Mouse (Mus musculus): ENCODE measurements around the gene Klhl36. TPM values are rescaled to one million over a fixed set of nuclear protein-coding genes. Genes with fewer than 3 reads are reported as not detected.
"Not testable (repeated sequence)": the region's sequence is repeated elsewhere in the genome, so short reads cannot be mapped to it uniquely, and the experiment has no call there.

Gene Klhl36
- polyA plus RNA-seq, 1 experiment from 2014 or later = 13.0 TPM

DNA sequence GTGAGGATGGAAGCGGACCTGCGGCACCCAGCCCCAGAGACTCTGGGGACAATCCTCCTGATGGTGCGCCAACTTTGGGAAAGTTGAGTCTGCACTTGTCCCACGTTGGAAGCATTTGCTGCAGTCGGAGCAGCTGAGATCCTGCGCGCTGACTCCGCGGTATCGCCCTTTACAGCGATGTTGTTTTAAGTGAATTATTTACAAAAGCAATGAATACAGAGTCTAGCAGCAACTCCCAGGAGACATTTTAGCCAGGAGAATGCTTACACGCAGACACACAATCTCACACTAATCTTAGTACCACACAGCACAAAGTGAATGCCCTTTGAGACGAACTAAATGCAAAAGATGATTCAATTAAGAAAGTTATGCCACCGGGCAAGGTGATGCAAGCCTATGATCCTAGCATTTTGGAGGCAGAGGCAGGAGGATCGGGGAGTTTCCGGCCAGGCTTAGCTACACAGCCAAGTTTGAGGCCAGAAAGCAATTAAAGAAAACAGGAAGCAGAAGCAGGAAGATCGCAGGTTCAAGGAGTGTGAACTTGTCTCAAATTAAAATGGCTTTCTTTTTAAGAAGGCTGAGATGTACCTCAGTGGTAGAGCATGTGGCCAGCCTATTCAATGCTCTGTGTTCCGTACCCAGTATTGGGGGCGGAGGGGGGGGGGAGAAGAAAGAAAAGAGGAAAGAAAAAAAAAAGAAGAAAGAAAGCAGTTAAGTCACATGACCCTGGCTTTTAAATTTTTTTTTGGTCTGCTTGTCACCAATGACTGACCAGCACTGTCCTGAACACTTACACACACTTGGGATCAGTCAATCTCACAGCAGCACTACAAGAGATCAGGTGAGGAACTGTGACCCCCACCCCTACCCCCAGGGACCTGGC lies 23.7 kb upstream of the Klhl36 start:
- Histone ChIP-seq H3K27ac (replicated peaks) (peak overlapping the region; percentile 86), H3K4me3 (peak overlapping the region; percentile 69), H3K4me1 (peaks cover 90% of the 10 kb centered on the region), H3K27me3 (ENCODE audit: low read depth, poor library complexity, severe bottlenecking) (0 out of 2 replicates have a peak, but pooled peaks cover 7% of the 10 kb centered on the region), H3K36me3 (peaks cover 36% of the 10 kb centered on the region), H3K9me3 (replicated peaks) (no peaks in the 10 kb centered on the region)
- 79% methylated on average over 19 of the region's 19 CpGs for WGBS
- no peak for DNase-seq (ENCODE audit: low spot score)

DNA sequence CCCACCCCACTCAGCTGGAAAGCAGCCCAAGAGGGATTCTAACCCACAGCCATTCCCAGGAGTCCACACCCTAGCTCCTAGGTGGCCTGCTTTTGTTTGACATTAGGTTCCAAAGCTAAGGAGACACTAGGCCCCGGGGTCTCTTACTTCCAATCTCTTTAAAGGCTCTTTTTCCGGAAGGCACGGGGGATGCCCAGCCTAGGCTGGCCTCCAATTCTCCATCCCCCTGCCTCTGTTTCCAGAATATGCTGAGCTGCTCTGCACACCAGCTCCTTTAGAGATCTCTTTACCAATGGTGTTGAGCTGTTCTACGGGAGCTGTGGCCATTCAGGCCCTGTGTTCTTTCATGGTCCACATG lies 23.1 kb upstream of the Klhl36 start:
- DNase-seq (ENCODE audit: low spot score) = no peak
- Histone ChIP-seq H3K9me3 (replicated peaks) (no peaks in the 10 kb centered on the region), H3K4me1 (peaks cover 84% of the 10 kb centered on the region), H3K27me3 (ENCODE audit: low read depth, poor library complexity, severe bottlenecking) (0 out of 2 replicates have a peak, but pooled peaks cover 7% of the 10 kb centered on the region), H3K27ac (replicated peaks) (peak overlapping the region; percentile 86), H3K4me3 (peak overlapping the region; percentile 69), H3K36me3 (peaks cover 33% of the 10 kb centered on the region)
- WGBS = 68% methylated on average over 4 of the region's 4 CpGs

DNA sequence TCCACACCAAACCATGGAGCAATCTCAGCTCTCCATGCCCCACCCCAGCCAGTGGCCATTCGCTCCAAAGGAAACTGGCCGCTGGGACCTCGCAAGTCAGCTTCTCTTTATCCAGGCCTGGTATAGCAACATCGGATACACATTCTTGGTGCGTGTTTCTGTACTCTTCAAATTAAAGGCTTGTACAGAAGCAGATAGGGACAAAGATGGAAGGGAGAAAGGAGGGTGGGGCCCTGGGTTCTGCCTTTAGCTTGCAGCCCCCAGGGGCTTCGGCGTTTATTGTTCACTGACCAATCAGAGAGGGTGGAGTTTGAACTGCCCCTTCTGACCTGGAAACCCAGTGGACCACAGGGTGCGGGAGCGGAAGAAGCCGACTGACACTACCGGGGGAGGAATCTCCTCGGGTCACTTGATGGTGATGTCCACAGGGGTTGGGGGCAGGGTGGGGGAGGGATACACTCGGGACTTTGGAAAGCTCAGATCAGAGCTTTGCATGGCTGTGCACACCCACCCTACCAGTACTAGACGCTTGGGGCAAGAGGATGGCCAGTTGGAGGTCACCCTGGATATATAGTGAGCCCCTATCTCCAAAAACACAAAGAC lies 22.5 kb upstream of the Klhl36 start:
- 18% methylated on average over 14 of the region's 14 CpGs for WGBS
- Histone ChIP-seq H3K27me3 (ENCODE audit: low read depth, poor library complexity, severe bottlenecking) (0 out of 2 replicates have a peak, but pooled peaks cover 7% of the 10 kb centered on the region), H3K36me3 (peaks cover 28% of the 10 kb centered on the region), H3K9me3 (replicated peaks) (no peaks in the 10 kb centered on the region), H3K4me3 (peak overlapping the region; percentile 69), H3K4me1 (peaks cover 81% of the 10 kb centered on the region), H3K27ac (replicated peaks) (peak overlapping the region; percentile 86)
- DNase-seq (ENCODE audit: low spot score) = peak; percentile 59

DNA sequence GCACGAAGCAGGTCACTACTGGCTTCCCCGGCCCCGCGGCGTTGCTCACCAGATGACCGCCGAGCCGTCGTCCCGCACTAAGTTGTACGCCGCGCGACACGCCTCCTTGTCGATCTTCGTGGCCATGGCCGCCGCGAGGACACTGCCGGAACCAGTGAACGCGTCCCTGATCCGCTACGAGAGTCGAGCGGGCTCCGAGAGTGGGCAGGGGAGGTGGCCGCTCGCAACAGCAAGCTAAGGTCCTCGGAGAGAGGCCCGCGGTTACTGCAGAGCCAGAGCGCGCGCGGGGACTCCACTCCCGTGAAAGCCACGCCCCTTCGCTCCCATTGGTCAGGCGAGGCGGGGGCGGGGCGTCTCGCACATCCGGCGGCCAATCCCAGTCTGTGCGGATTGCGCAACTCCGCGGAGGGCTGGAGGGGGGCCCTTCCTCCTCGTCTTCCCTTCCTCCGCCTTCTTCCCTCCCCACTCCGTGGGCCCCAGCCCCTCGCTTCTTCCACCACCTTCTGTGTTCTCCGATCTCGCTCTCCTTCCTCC lies 21.7 kb upstream of the Klhl36 start, which contains the start of gene Cotl1:
Cotl1 (minus strand) TSS at position 270 of the 534 bp plus-strand sequence.
- Histone ChIP-seq H3K27ac (replicated peaks) (peak within 1 kb of the TSS; percentile 86), H3K4me1 (peaks cover 75% of the 10 kb centered on the region), H3K4me3 (peak within 1 kb of the TSS; percentile 69), H3K9me3 (replicated peaks) (no peaks in the 10 kb centered on the region), H3K27me3 (ENCODE audit: low read depth, poor library complexity, severe bottlenecking) (0 out of 2 replicates have a peak, but pooled peaks cover 7% of the 10 kb centered on the region), H3K36me3 (peaks cover 19% of the 10 kb centered on the region)
- peak; percentile 96 for DNase-seq (ENCODE audit: low spot score)
- WGBS = under 1% methylated on average over 56 of the region's 57 CpGs

DNA sequence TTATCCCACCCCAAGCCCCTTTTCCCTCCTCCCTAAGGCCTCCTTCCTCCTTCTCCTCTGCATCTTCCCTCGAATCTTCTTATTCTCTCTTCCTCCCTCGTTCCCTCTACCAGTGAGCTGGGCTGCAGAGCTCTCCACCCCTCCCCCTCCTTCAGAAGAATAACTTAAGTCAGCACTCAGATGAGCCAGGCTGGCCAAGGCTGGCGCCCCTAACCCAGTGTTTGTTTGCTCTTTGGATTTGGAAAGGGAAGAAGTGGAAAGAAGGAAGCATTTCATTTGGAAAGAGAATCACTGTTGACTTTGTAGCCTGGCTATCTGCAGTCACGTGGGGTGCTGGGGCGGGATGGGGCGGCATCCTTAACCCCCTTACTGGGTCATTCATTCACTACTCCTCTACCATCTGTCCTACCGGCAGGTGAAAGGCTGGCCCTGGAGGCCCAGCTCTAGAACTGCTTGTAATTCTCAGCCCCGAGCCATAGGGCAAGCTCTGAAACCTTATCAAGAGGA lies 21.1 kb upstream of the Klhl36 start:
- 0 out of 2 replicates have a peak, but pooled peaks cover 7% of the 10 kb centered on the region for H3K27me3 ChIP-seq (ENCODE audit: low read depth, poor library complexity, severe bottlenecking)
- no peak for DNase-seq (ENCODE audit: low spot score)
- peak overlapping the region; percentile 69 for H3K4me3 ChIP-seq
- WGBS = 8% methylated on average over 8 of the region's 8 CpGs
- H3K4me1 ChIP-seq = peaks cover 70% of the 10 kb centered on the region
- H3K27ac ChIP-seq (replicated peaks) = peak overlapping the region; percentile 86
- peaks cover 13% of the 10 kb centered on the region for H3K36me3 ChIP-seq
- no peaks in the 10 kb centered on the region for H3K9me3 ChIP-seq (replicated peaks)

DNA sequence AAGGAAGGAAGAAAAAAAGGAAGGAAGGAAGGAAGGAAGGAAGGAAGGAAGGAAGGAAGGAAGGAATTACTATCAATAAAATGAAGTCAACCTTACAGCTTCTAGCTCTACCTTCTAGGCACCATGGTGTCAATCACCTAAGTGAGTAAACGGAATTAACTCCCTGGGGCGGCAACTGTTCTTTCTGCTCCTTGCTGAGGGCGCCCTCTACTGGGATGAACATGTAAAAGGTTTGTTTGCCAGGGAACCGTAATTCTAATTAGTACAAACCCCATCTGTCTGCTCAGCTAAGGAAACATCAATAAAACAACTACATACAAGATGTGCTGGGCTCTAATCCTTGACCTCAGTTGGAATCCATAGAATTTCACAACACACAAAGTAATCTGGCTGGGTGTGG lies 18.6 kb upstream of the Klhl36 start:
- Histone ChIP-seq H3K27ac (replicated peaks) (no peak overlapping the region), H3K9me3 (replicated peaks) (no peaks in the 10 kb centered on the region), H3K4me3 (no peak overlapping the region), H3K4me1 (peaks cover 45% of the 10 kb centered on the region), H3K27me3 (ENCODE audit: low read depth, poor library complexity, severe bottlenecking) (0 out of 2 replicates have a peak, but pooled peaks cover 7% of the 10 kb centered on the region), H3K36me3 (no peaks in the 10 kb centered on the region)
- peak; percentile 65 for DNase-seq (ENCODE audit: low spot score)
- 3% methylated on average over 4 of the region's 4 CpGs for WGBS

DNA sequence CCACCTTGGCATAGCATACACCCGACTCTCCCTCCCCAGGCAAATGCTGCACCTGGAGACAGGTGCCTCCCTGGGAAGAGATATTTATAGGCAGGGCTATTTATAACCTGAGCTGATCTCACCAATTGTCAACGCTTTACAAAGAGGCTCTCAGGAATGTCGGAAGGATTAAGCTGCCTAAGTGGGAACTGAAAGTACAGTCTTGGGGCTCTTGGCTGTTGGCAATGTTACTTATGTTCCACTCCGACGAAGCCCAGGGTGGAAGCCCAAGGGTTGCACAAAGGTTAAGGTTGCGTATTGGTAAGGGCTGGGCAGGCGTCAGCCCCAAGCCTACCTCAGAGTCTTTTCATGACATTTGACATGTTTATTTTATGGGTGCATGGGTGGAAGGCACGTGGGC lies 17.5 kb upstream of the Klhl36 start:
- 55% methylated on average over 8 of the region's 8 CpGs for WGBS
- H3K4me3 ChIP-seq = no peak overlapping the region
- DNase-seq (ENCODE audit: low spot score) = no peak
- H3K27me3 ChIP-seq (ENCODE audit: low read depth, poor library complexity, severe bottlenecking) = 0 out of 2 replicates have a peak, but pooled peaks cover 7% of the 10 kb centered on the region
- H3K9me3 ChIP-seq (replicated peaks) = peaks cover 6% of the 10 kb centered on the region; the same call in 1 of the 2 replicates
- H3K4me1 ChIP-seq = peaks cover 33% of the 10 kb centered on the region
- H3K36me3 ChIP-seq = no peaks in the 10 kb centered on the region
- H3K27ac ChIP-seq (replicated peaks) = no peak overlapping the region

DNA sequence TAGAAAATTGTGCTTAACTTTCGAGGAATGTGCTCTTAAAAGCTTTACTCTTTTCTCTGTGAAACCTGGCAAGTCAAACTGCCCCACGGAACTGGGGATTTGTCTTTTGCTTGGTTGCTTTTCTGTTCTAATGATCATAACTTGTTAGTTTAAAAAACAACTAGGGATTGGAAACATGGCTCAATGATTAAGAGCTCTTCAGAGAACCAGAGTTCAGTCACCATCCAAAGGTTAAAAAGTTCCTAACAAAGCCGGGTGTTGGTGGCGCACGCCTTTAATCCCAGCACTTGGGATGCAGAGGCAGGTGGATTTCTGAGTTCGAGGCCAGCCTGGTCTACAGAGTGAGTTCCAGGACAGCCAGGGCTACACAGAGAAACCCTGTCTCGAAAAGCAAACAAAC lies 16.3 kb upstream of the Klhl36 start:
- H3K27me3 ChIP-seq (ENCODE audit: low read depth, poor library complexity, severe bottlenecking); DNase-seq (ENCODE audit: low spot score); H3K36me3 ChIP-seq; H3K27ac ChIP-seq (replicated peaks); H3K4me3 ChIP-seq; H3K9me3 ChIP-seq (replicated peaks): not testable (repeated sequence)
- H3K4me1 ChIP-seq = peaks cover 22% of the 10 kb centered on the region
- WGBS = 87% methylated on average over 7 of the region's 7 CpGs

DNA sequence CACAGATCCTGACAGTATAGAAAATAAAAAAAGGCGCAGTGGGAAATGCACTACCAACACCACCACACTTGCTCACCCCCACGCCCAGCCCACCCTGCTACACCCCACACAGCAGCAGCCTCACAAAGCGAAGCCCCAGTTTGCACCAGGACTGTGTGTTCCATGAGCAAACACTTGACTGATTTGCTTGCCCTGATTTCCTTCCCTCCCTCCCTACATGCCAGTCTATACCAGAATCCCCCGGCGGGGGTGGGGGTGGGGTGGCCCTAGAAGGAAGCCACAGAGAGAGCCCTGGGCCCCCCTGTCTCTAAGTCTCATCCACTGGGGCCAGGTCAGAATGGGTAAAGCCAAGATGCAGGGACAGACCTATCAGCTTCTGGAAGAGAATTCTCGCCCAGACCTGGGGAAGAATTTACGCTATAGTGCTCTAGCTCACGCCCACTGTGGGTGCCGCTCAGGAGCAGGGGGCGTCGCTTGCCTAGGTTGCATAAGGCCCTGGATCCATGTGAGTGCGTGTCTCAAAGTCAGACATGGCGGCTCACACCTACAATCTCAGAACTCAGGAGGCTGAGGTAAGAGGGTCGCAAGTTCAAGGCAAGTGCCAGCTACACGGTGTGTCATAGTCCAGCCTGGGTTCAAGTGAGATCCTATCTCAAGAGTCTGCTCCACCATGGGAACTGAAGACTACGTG lies 14.7 kb upstream of the Klhl36 start:
- Histone ChIP-seq H3K27ac (replicated peaks) (no peak overlapping the region), H3K4me1 (peaks cover 9% of the 10 kb centered on the region), H3K4me3 (no peak overlapping the region), H3K27me3 (ENCODE audit: low read depth, poor library complexity, severe bottlenecking) (no peaks in the 10 kb centered on the region), H3K36me3 (no peaks in the 10 kb centered on the region), H3K9me3 (replicated peaks) (peaks cover 7% of the 10 kb centered on the region; the same call in 1 of the 2 replicates)
- WGBS = 90% methylated on average over 16 of the region's 16 CpGs
- no peak for DNase-seq (ENCODE audit: low spot score)

DNA sequence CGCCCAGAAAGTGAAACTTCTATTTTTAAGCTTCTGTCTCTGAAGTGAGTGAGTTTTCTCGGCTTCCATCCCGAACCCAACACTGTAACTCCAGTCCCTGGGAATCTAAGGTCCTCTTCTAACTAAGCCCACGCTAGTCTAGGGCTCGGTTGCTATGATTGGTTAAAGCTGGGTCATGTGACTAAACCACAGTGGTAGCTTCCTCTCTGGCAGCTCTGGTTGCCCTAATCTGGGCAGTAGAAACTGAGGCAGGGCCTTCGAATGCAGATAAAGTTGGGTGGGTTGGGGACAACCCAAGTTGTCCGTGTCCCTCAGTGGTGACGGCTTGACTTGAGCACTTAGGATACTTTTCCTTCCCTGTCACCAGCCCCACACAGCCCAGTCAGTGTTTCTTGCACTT lies 8.5 kb upstream of the Klhl36 start:
- no peak for DNase-seq (ENCODE audit: low spot score)
- Histone ChIP-seq H3K4me3 (no peak overlapping the region), H3K4me1 (peaks cover 26% of the 10 kb centered on the region), H3K27ac (replicated peaks) (peak overlapping the region; percentile 69; the same call in 1 of the 2 replicates), H3K27me3 (ENCODE audit: low read depth, poor library complexity, severe bottlenecking) (peaks cover 4% of the 10 kb centered on the region; the same call in 1 of the 2 replicates), H3K9me3 (replicated peaks) (peaks cover 7% of the 10 kb centered on the region; the same call in 1 of the 2 replicates), H3K36me3 (no peaks in the 10 kb centered on the region)
- 54% methylated on average over 8 of the region's 8 CpGs for WGBS

DNA sequence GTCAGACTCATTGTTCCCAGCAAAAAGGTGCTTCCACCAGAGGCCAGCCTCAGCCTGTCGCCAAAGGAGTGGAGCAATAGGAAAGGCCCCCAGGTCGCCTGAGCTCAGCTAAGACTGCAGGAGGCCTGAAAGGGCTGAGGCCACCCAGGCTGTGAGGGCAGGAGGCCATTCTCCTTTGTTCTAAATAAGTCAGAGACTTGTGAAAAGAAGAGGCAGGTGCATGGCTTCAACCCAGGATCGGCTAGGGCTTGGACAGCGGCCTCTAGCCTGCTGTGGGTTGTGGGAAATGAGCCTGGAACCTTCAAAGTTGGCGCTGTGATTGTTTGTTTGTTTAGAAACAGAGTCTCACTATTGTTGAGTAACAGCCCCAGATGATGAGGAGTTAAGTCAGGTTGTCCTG lies 8.0 kb upstream of the Klhl36 start:
- H3K27ac ChIP-seq (replicated peaks) = peak overlapping the region; percentile 69
- H3K36me3 ChIP-seq = no peaks in the 10 kb centered on the region
- peak; percentile 50 for DNase-seq (ENCODE audit: low spot score)
- peaks cover 9% of the 10 kb centered on the region; the same call in 1 of the 2 replicates for H3K27me3 ChIP-seq (ENCODE audit: low read depth, poor library complexity, severe bottlenecking)
- H3K4me1 ChIP-seq = peaks cover 29% of the 10 kb centered on the region
- 30% methylated on average over 5 of the region's 5 CpGs for WGBS
- peaks cover 7% of the 10 kb centered on the region; the same call in 1 of the 2 replicates for H3K9me3 ChIP-seq (replicated peaks)
- no peak overlapping the region for H3K4me3 ChIP-seq

DNA sequence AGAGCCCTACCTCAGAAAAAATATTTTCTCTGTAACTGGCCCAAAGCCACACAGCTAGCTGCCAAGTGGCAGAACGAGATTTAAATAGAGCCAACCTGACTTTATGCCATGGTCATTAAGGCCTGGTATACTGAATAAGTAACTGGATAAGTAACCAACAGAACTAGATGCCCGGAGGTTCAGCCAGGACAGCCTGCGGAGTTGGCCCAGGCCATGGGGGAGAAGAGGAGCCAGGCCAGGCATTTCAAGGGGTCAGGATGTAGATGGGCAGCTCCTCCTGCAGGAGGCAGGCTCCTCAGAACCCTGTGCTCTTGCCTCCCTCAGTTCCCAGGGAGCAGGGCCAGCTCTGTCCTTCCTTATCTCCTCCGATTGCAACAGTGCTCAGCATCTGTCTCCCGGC lies 6.4 kb upstream of the Klhl36 start:
- WGBS = 79% methylated on average over 5 of the region's 5 CpGs
- Histone ChIP-seq H3K4me1 (peaks cover 29% of the 10 kb centered on the region), H3K9me3 (replicated peaks) (no peaks in the 10 kb centered on the region), H3K4me3 (no peak overlapping the region), H3K36me3 (no peaks in the 10 kb centered on the region), H3K27ac (replicated peaks) (no peak overlapping the region), H3K27me3 (ENCODE audit: low read depth, poor library complexity, severe bottlenecking) (peaks cover 18% of the 10 kb centered on the region)
- DNase-seq (ENCODE audit: low spot score) = no peak
